Mouse (Mus musculus): ENCODE data around the gene Frem3. TPM values are rescaled to one million over a fixed set of nuclear protein-coding genes. Genes with fewer than 3 reads are reported as not detected.
"Not testable (repeated sequence)": the region's sequence is repeated elsewhere in the genome, so short reads cannot be mapped to it uniquely, and the experiment has no call there.

The Frem3 gene
- polyA plus RNA-seq, 1 experiment, result not detected

- Histone ChIP-seq H3K4me3 (ENCODE audit: low read depth, low read length) (peak within 1 kb of the TSS; percentile 93), H3K27ac (ENCODE audit: insufficient read depth, low read depth, low read length) (peak within 1 kb of the TSS; percentile 98)
- H3K27me3 ChIP-seq (ENCODE audit: control insufficient read depth, insufficient read depth, low read length); H3K36me3 ChIP-seq (ENCODE audit: control insufficient read depth, insufficient read depth, low read length); H3K4me1 ChIP-seq (ENCODE audit: control insufficient read depth, insufficient read depth, insufficient read length, low read length): not testable (repeated sequence)
- 3% methylated on average over 90 of the region's 91 CpGs for WGBS
- 0 out of 2 replicates have a peak, but pooled peaks have one; percentile 30 for TF ChIP-seq POLR2A (IDR thresholded peaks at IDR 0.05; ENCODE audit: low read depth, low read length)
Measured at GRCm38 (mm10) chr8:80739155-80739924, 128.5 kb downstream of the Frem3 start, which contains the start of gene Smarca5. Gene Smarca5 (minus strand): TSS chr8:80739497.

- H3K27ac ChIP-seq (ENCODE audit: insufficient read depth, low read depth, low read length), result peak overlapping the region; percentile 98
- WGBS, result 5% methylated on average over 14 of the region's 14 CpGs
- peak overlapping the region; percentile 93 for H3K4me3 ChIP-seq (ENCODE audit: low read depth, low read length)
- TF ChIP-seq CTCF (IDR thresholded peaks at IDR 0.05; ENCODE audit: extremely low read depth, insufficient read length, insufficient replicate concordance, low read depth, low read length) (no peak), POLR2A (IDR thresholded peaks at IDR 0.05; ENCODE audit: low read depth, low read length) (no peak)
- H3K27me3 ChIP-seq (ENCODE audit: control insufficient read depth, insufficient read depth, low read length), result no peaks in the 10 kb centered on the region
- H3K36me3 ChIP-seq (ENCODE audit: control insufficient read depth, insufficient read depth, low read length), result peaks cover 5% of the 10 kb centered on the region; the same call in 1 of the 2 replicates
- H3K4me1 ChIP-seq (ENCODE audit: control insufficient read depth, insufficient read depth, insufficient read length, low read length), result no peaks in the 10 kb centered on the region
Measured at GRCm38 (mm10) chr8:80739932-80740331, 129.1 kb downstream of the Frem3 start.

Other genes with a start within 250 kb of the Frem3 start
- gene Gypa, start 117.3 kb upstream of the Frem3 start, polyA plus RNA-seq (2012; rRNA removed), result not detected in 2 replicates
- 2.6 and 7.0 TPM in 2 replicates for gene Smarca5, start 128.4 kb downstream of the Frem3 start, polyA plus RNA-seq (2012; rRNA removed)